Mouse (Mus musculus): ENCODE results near the gene Eef1g.

DNA sequence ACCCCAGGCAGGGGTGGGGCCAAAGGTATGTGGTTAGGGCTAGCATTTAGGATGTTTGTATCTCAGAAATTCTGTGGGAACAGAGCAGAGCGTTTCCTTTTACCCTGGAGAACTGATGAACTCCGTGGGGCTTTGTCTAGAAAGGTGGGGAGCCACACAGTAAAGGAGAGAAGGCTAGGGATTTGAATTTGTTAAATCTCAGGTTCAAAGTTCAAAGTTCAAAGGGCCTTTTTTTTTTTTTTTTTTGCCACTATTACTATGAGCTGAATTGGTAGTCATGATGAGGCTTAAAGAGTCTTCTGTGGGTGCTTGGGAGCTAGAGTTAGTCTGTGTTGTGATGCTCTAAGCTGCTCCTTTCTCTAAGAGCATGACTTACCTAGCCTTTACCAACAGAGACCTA, 30.1 kb upstream of the Eef1g start:
- TF ChIP-seq POLR2A (IDR thresholded peaks at IDR 0.05; ENCODE audit: insufficient read length, low read depth) (no peak), USF1 (IDR thresholded peaks at IDR 0.05; ENCODE audit: low read depth) (no peak), E2F4 (IDR thresholded peaks at IDR 0.05; ENCODE audit: insufficient read depth) (no peak), POLR2AphosphoS2 (IDR thresholded peaks at IDR 0.05; ENCODE audit: insufficient read length, low read depth) (no peak), MYOG (IDR thresholded peaks at IDR 0.05; ENCODE audit: control insufficient read depth in 1 of 3, insufficient read depth in 1 of 3, insufficient read length in 2 of 3, low read depth in 2 of 3) (no peak), CEBPB (IDR thresholded peaks at IDR 0.05; ENCODE audit: insufficient read depth, poor library complexity, severe bottlenecking) (no peak), MYOD1 (IDR thresholded peaks at IDR 0.05; ENCODE audit: control insufficient read depth in 1 of 3, insufficient read length in 2 of 3, low read depth in 2 of 3) (no peak), TCF12 (IDR thresholded peaks at IDR 0.05; ENCODE audit: insufficient read depth, poor library complexity, severe bottlenecking) (no peak), TCF3 (IDR thresholded peaks at IDR 0.05; ENCODE audit: insufficient read length, low read depth) (no peak), SRF (IDR thresholded peaks at IDR 0.05; ENCODE audit: control insufficient read depth, insufficient read length, low read depth) (no peak), MAX (IDR thresholded peaks at IDR 0.05; ENCODE audit: low read depth) (no peak)

All from myocyte (in vitro differentiated cells).